Mouse (Mus musculus): ENCODE data around the gene Zfpl1. TPM values are rescaled to one million over a fixed set of nuclear protein-coding genes. Genes with fewer than 3 reads are reported as not detected.

The Zfpl1 gene
- polyA plus RNA-seq, 1 experiment from 2014 or later: 80.8 TPM

GRCm38 (mm10) chr19:6118677-6119185 lies 34.0 kb upstream of the Zfpl1 start:
- Histone ChIP-seq H3K27ac (peak overlapping the region; percentile 97), H3K27me3 (no peaks in the 10 kb centered on the region), H3K4me1 (peaks cover 15% of the 10 kb centered on the region), H3K9me3 (no peaks in the 10 kb centered on the region), H3K4me2 (replicated peaks) (peak overlapping the region; percentile 90), H3K9ac (peak overlapping the region; percentile 89), H3K36me3 (peaks cover 33% of the 10 kb centered on the region), H3K4me3 (peak overlapping the region; percentile 86)
- under 1% methylated on average over 8 of the region's 8 CpGs for WGBS
- ATAC-seq (ENCODE audit: insufficient number of reproducible peaks, insufficient read depth, low FRiP score, low TSS enrichment): no peak; the same call in 1 of the 2 replicates

- Histone ChIP-seq H3K4me3 (peak within 1 kb of the TSS; percentile 86), H3K9ac (peak within 1 kb of the TSS; percentile 89), H3K27ac (peak within 1 kb of the TSS; percentile 97), H3K36me3 (peaks cover 35% of the 10 kb centered on the region), H3K27me3 (no peaks in the 10 kb centered on the region), H3K4me1 (peaks cover 15% of the 10 kb centered on the region), H3K9me3 (no peaks in the 10 kb centered on the region), H3K4me2 (replicated peaks) (peak within 1 kb of the TSS; percentile 90)
- ATAC-seq (ENCODE audit: insufficient number of reproducible peaks, insufficient read depth, low FRiP score, low TSS enrichment): peak; percentile 85
- under 1% methylated on average over 77 of the region's 77 CpGs for WGBS
These were observed 33.4 kb upstream of the Zfpl1 start, which contains the start of gene Sac3d1 for GRCm38 (mm10) chr19:6117986-6118676. Gene Sac3d1 (minus strand): TSS chr19:6118650.

GRCm38 (mm10) chr19:6117346-6117985 lies 32.7 kb upstream of the Zfpl1 start:
- peak; percentile 24; the same call in 1 of the 2 replicates for ATAC-seq (ENCODE audit: insufficient number of reproducible peaks, insufficient read depth, low FRiP score, low TSS enrichment)
- H3K4me2 ChIP-seq (replicated peaks): peak overlapping the region; percentile 90
- H3K4me3 ChIP-seq: peak overlapping the region; percentile 86
- 5% methylated on average over 32 of the region's 32 CpGs for WGBS
- peak overlapping the region; percentile 89 for H3K9ac ChIP-seq
- peak overlapping the region; percentile 97 for H3K27ac ChIP-seq
- peaks cover 15% of the 10 kb centered on the region for H3K4me1 ChIP-seq
- H3K27me3 ChIP-seq: no peaks in the 10 kb centered on the region
- no peaks in the 10 kb centered on the region for H3K9me3 ChIP-seq
- peaks cover 38% of the 10 kb centered on the region for H3K36me3 ChIP-seq

GRCm38 (mm10) chr19:6116113-6116850 lies 31.5 kb upstream of the Zfpl1 start:
- no peak overlapping the region for H3K27ac ChIP-seq
- peaks cover 15% of the 10 kb centered on the region for H3K4me1 ChIP-seq
- ATAC-seq (ENCODE audit: insufficient number of reproducible peaks, insufficient read depth, low FRiP score, low TSS enrichment): no peak
- H3K9me3 ChIP-seq: no peaks in the 10 kb centered on the region
- H3K9ac ChIP-seq: no peak overlapping the region
- H3K27me3 ChIP-seq: no peaks in the 10 kb centered on the region
- peak overlapping the region; percentile 90 for H3K4me2 ChIP-seq (replicated peaks)
- peak overlapping the region; percentile 86 for H3K4me3 ChIP-seq
- peaks cover 38% of the 10 kb centered on the region for H3K36me3 ChIP-seq
- 90% methylated on average over 15 of the region's 15 CpGs for WGBS

GRCm38 (mm10) chr19:6113116-6113515 lies 28.4 kb upstream of the Zfpl1 start:
- H3K27ac ChIP-seq: no peak overlapping the region
- H3K27me3 ChIP-seq: no peaks in the 10 kb centered on the region
- no peak overlapping the region for H3K4me2 ChIP-seq (replicated peaks)
- H3K4me3 ChIP-seq: no peak overlapping the region
- peaks cover 32% of the 10 kb centered on the region for H3K36me3 ChIP-seq
- WGBS: 74% methylated on average over 6 of the region's 6 CpGs
- no peaks in the 10 kb centered on the region for H3K9me3 ChIP-seq
- no peak overlapping the region for H3K9ac ChIP-seq
- ATAC-seq (ENCODE audit: insufficient number of reproducible peaks, insufficient read depth, low FRiP score, low TSS enrichment): no peak
- H3K4me1 ChIP-seq: peaks cover 10% of the 10 kb centered on the region

GRCm38 (mm10) chr19:6105586-6105985 lies 20.8 kb upstream of the Zfpl1 start, which contains the start of gene Naaladl1:
Gene Naaladl1 (plus strand): TSS chr19:6105782.
- H3K27me3 ChIP-seq: no peaks in the 10 kb centered on the region
- no peak within 1 kb of the TSS for H3K4me3 ChIP-seq
- ATAC-seq (ENCODE audit: insufficient number of reproducible peaks, insufficient read depth, low FRiP score, low TSS enrichment): no peak
- H3K36me3 ChIP-seq: no peaks in the 10 kb centered on the region
- H3K4me1 ChIP-seq: 0 out of 2 replicates have a peak, but pooled peaks cover 3% of the 10 kb centered on the region
- H3K9me3 ChIP-seq: no peaks in the 10 kb centered on the region
- no peak within 1 kb of the TSS for H3K27ac ChIP-seq
- no peak within 1 kb of the TSS for H3K9ac ChIP-seq
- WGBS: 82% methylated on average over 7 of the region's 7 CpGs
- no peak within 1 kb of the TSS for H3K4me2 ChIP-seq (replicated peaks)

GRCm38 (mm10) chr19:6104476-6104875 lies 19.7 kb upstream of the Zfpl1 start:
- Histone ChIP-seq H3K9ac (no peak overlapping the region), H3K4me1 (0 out of 2 replicates have a peak, but pooled peaks cover 3% of the 10 kb centered on the region), H3K9me3 (no peaks in the 10 kb centered on the region), H3K27me3 (no peaks in the 10 kb centered on the region), H3K4me2 (replicated peaks) (no peak overlapping the region), H3K27ac (no peak overlapping the region), H3K4me3 (no peak overlapping the region), H3K36me3 (no peaks in the 10 kb centered on the region; the same call in 1 of the 2 replicates)
- ATAC-seq (ENCODE audit: insufficient number of reproducible peaks, insufficient read depth, low FRiP score, low TSS enrichment): no peak
- WGBS: 77% methylated on average over 4 of the region's 4 CpGs

GRCm38 (mm10) chr19:6102169-6102853 lies 17.6 kb upstream of the Zfpl1 start:
- Histone ChIP-seq H3K27ac (no peak overlapping the region), H3K9ac (no peak overlapping the region), H3K4me3 (no peak overlapping the region), H3K9me3 (no peaks in the 10 kb centered on the region), H3K4me1 (0 out of 2 replicates have a peak, but pooled peaks cover 3% of the 10 kb centered on the region), H3K4me2 (replicated peaks) (no peak overlapping the region), H3K36me3 (no peaks in the 10 kb centered on the region; the same call in 1 of the 2 replicates), H3K27me3 (no peaks in the 10 kb centered on the region)
- no peak for ATAC-seq (ENCODE audit: insufficient number of reproducible peaks, insufficient read depth, low FRiP score, low TSS enrichment)
- 80% methylated on average over 6 of the region's 6 CpGs for whole genome bisulfite sequencing

GRCm38 (mm10) chr19:6101186-6101585 lies 16.4 kb upstream of the Zfpl1 start:
- Histone ChIP-seq H3K27me3 (no peaks in the 10 kb centered on the region), H3K4me2 (replicated peaks) (no peak overlapping the region), H3K4me3 (no peak overlapping the region), H3K36me3 (peaks cover 4% of the 10 kb centered on the region; the same call in 1 of the 2 replicates), H3K4me1 (0 out of 2 replicates have a peak, but pooled peaks cover 3% of the 10 kb centered on the region), H3K27ac (no peak overlapping the region), H3K9me3 (no peaks in the 10 kb centered on the region), H3K9ac (no peak overlapping the region; the same call in 1 of the 2 replicates)
- 25% methylated on average over 6 of the region's 6 CpGs for WGBS
- no peak for ATAC-seq (ENCODE audit: insufficient number of reproducible peaks, insufficient read depth, low FRiP score, low TSS enrichment)

GRCm38 (mm10) chr19:6097847-6098246 lies 13.1 kb upstream of the Zfpl1 start:
- WGBS: 90% methylated on average over 3 of the region's 3 CpGs
- Histone ChIP-seq H3K4me2 (replicated peaks) (no peak overlapping the region), H3K4me1 (0 out of 2 replicates have a peak, but pooled peaks cover 3% of the 10 kb centered on the region), H3K9ac (no peak overlapping the region), H3K36me3 (peaks cover 22% of the 10 kb centered on the region), H3K4me3 (no peak overlapping the region), H3K27ac (no peak overlapping the region), H3K9me3 (no peaks in the 10 kb centered on the region), H3K27me3 (no peaks in the 10 kb centered on the region)
- ATAC-seq (ENCODE audit: insufficient number of reproducible peaks, insufficient read depth, low FRiP score, low TSS enrichment): no peak

- no peak for ATAC-seq (ENCODE audit: insufficient number of reproducible peaks, insufficient read depth, low FRiP score, low TSS enrichment)
- WGBS: 88% methylated on average over 7 of the region's 7 CpGs
- Histone ChIP-seq H3K4me1 (no peaks in the 10 kb centered on the region), H3K4me3 (no peak within 1 kb of the TSS), H3K9ac (no peak within 1 kb of the TSS), H3K9me3 (no peaks in the 10 kb centered on the region), H3K36me3 (peaks cover 56% of the 10 kb centered on the region), H3K27ac (no peak within 1 kb of the TSS), H3K27me3 (no peaks in the 10 kb centered on the region), H3K4me2 (replicated peaks) (no peak within 1 kb of the TSS)
These were observed 9.4 kb upstream of the Zfpl1 start, which contains the start of gene AC131692.1 for GRCm38 (mm10) chr19:6094119-6094518. Gene AC131692.1 (plus strand): TSS chr19:6094419.

Measured in embryonic facial prominence, embryonic 12.5 days (tissue).